In the genomic region with DNA sequence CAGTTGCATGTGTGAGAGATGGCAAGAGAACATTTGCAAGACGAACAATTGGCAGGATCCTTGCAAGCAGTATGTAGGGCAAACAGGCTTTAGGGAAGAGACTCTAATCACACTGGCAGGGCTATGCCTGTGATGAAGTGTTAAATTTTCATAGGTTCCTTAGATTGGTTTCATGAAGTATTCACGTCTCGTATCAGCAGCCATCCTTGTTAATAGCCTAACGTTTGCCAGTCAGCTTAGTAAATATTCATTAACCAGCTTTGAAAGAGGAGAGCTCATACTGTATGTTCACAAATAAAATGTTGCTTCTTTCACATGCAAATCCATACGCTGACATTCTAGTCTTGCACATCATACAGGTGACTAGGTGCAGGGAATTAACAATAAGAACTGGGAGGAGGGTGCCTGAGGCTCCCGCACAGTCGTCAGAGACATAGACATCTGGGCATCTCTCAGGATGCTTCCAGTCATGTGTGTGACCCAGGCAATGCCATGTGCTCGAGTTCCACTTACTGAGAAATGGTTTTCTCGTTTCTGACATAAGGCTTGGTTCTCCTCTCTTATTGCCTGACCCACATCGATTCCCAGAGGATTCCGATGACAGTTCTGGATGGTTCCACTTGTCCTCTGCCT, we compare ENCODE assay signal across 12 mouse cellular contexts.
"Had no signal": no experiment of that assay in that cellular context is flagged by ENCODE, and none has a peak within 500 bp of the region (broad histone marks: within the 10 kb centered on the region; RNA-seq: fewer than 3 reads in every experiment).

No protein-coding gene starts in this region.

- H3K4me3 ChIP-seq: layer of hippocampus, adult 2 months; limb, embryonic 13.5 days had no signal

- H3K36me3 ChIP-seq: limb, embryonic 13.5 days had no signal

- H3K27ac ChIP-seq: kidney, postnatal 0 days; layer of hippocampus, adult 2 months; liver, embryonic 14.5 days had no signal

- H3K9me3 ChIP-seq: limb, embryonic 13.5 days had no signal

- H3K9ac ChIP-seq: limb, embryonic 13.5 days; liver, embryonic 14.5 days had no signal

- DNase-seq: kidney, adult 11 months; kidney, adult 9 months; kidney, postnatal 4 days; lung, adult 18-20 months; right cerebral cortex, postnatal 4 days; spleen, adult 18-20 months; thymus, adult 18-20 months; thymus, postnatal 14 days had no signal

- H3K4me2 ChIP-seq: limb, embryonic 13.5 days had no signal

- H3K27me3 ChIP-seq: limb, embryonic 13.5 days had no signal
